Mouse (Mus musculus) brown adipose tissue, adult 24 weeks (tissue): ENCODE data around the gene Inpp5e. TPM values are rescaled to one million over a fixed set of nuclear protein-coding genes. Genes with fewer than 3 reads are reported as not detected.
A peak's percentile ranks its signal among the peaks of the same experiment; 100 is the strongest.

ENCODE experiments used
- H3K27ac ChIP-seq: fragments of 200-500 bp; replicated peaks from 2 replicates; pipeline ENCODE4 v1.5.1; 2012; ENCODE audit warnings: low read depth, mild to moderate bottlenecking, low read length
- H3K4me1 ChIP-seq: fragments of 200-500 bp; 2 replicates; pipeline ENCODE4 v1.6.1; 2012; ENCODE audit warnings: low read length, mixed read lengths; ENCODE audit not compliant: control insufficient read depth, insufficient read depth, insufficient read length
- H3K4me3 ChIP-seq: fragments of 200-500 bp; 2 replicates; pipeline ENCODE4 v1.5.1; 2012; ENCODE audit warnings: low read depth, mild to moderate bottlenecking, low read length, moderate library complexity; ENCODE audit not compliant: insufficient read depth
- polyA plus RNA-seq: library from polyadenylated mRNA; stranded (reverse); fragments of >200 nt; gene quantifications from 2 replicates; pipeline ENCODE4 v1.2.4, GENCODE M21; 2012; ENCODE audit not compliant: missing spikeins, insufficient read depth, insufficient read length

The Inpp5e gene
- polyA plus RNA-seq, result 6.7 and 7.8 TPM in 2 replicates

DNA sequence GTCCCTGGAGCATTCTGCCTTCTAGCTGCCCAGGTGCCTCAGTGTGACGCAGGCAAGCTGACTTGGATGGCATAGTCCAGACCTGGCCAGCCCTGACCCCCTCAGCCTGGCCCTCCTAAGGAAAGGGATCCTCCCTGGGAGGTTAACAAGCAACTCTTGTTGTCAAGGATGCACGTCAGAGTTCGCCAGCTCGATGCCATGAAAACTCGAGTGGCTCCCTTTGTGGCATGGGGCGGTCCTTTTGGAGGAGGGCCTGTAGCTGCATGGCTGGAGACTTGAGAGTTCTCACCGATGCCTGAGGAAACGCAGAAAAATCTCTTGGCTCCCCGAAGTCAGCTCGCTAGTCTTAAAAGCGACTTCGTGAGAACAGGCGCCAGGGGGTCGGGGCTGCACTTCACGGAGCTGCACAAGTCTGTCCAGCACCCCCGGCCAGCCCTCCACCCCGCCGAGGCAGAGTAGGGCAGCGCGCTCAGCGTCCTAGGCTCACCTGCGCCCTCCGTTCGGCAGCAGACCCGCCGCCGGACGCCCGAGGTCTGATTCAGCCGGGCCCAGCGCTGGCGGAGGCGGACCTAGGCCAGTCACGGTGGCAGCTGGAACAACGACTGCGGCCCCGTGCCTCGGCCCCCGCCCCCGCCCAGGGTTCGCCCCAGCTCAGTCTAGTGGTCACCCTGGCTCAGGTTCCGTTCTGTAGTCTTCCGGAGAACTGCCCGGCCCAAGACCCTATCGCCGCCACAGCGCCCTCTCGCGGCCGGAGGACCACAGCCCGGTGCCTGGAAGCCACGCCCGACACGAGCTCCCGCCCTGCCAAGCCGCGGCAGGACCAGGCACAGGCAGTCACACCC, at the start of gene Inpp5e:
TSS of gene Inpp5e (minus strand) at position 689 of the 842 bp plus-strand sequence.
- Histone ChIP-seq H3K4me3 (peak within 1 kb of the TSS; percentile 93), H3K27ac (peak within 1 kb of the TSS; percentile 61), H3K4me1 (peaks cover 30% of the 10 kb centered on the region)

DNA sequence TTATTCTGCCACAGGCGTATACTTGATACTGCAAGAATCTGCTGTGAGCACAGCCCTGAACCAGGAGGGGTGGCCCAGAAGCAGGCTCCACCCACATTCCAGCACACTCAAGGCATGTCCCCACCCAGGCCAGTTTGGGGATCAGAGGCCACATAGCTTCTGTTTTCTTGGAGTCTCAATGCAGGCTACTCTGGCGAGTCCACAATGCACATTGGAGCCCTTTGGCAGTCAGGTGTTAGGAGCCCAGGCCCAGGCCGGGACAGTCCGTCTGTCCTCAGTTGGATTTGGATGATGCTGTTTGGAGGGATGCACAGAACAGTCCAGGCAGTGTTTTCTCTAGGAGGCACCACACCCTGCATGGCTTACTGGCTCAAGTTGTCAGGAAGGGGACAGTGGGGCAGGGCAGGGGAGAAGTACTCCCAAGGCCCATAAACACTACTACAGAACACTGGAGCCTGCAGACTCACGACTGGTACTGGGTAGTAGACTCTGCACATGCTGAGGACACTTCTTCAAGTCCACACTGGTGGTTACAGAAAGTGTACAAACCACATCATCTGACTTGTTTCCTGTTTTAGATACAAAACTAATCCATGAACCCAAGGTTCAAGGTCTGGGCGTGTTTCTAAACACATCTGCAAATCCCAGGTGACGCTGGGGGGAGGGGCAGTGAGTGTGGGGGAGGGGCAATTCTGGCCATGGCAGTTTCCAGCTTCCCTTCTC, 49.6 kb upstream of the Inpp5e start:
- no peak overlapping the region for H3K27ac ChIP-seq
- peaks cover 5% of the 10 kb centered on the region; the same call in 1 of the 2 replicates for H3K4me1 ChIP-seq
- H3K4me3 ChIP-seq, result no peak overlapping the region

DNA sequence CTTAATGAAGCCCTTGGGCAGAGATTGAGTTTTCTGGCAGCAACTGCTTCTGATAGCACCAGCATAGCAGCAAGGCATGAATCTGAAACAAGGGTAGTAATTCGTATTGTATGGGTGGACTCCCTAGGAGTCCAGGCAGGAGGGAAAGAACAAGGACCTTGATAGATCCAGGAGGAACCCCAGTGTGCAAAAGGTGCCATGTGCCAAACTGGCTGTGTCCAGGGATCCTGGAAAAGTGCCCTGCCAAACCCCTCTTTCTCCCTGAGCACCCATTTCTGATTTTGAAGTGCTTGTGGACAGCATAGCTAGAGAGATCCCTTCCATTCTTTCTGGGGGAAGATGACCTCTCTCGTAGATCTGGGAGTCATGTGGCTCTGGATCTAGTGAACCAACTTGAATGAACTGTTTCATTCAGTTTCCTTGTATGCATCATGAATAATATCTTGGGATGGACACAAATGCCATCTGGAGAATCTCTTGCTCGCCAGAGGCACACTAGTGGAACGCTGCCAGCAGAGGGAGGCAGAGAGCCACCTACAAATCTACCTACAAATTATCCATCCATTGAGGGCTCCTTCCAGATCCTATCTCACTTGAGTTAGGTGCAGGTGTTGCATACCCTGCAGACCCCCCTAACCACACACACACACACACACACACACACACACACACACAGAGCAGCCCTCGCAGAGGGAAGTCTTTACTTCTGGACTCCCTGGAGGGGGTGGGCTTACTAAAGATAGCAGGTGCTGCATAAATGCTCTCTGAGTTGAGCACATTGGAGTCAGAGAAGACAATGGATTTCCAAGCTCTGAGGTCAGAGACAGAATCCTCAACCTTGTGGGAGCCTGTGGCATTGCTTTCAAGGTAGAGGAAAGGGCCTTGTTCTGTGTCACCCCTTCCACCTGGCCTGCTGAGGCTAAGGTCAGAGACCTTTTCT, 40.4 kb upstream of the Inpp5e start:
- H3K4me1 ChIP-seq, result peaks cover 5% of the 10 kb centered on the region
- H3K27ac ChIP-seq, result no peak overlapping the region
- no peak overlapping the region for H3K4me3 ChIP-seq

DNA sequence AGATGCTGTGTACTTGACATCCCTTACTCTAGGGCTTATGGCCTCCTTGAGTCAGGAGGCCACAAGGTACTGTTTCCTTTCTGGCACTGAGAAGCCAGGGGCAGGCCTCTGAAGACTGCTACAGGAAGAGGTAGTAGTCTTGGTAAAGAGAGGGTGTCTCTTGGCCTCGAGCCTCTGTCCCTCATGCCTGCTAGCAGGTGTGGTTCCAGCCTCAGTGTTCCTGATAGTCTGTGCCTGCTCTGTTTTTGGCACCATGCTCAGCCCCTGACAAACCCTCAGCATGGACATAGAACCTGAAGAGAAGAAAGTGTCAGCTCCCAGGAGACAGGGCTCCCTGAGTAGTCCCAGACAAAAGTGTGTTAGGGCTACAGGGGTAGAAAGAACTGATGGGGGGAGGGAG, 38.4 kb upstream of the Inpp5e start:
- no peak overlapping the region for H3K27ac ChIP-seq
- H3K4me3 ChIP-seq, result no peak overlapping the region
- peaks cover 7% of the 10 kb centered on the region for H3K4me1 ChIP-seq

DNA sequence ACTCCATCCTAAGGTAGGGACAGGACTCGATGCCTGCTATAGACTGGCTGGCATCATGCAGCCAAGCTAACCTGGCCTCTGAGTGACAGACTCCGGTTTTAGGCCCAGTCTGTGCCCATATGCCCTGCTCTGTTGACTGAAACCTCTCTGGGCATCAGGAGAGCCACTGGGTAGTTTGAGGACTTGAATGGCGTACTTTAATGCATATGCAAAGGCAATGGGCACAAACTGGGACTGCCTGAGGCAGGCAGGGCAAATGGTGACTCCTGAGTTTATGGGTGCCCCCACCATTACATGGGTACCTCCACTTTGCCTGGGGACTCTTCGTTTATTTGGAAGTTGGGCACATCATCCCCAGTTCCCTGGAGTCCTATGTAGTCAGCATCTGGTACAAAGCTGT, 37.7 kb upstream of the Inpp5e start:
- peak overlapping the region; percentile 81; the same call in 1 of the 2 replicates for H3K4me3 ChIP-seq
- H3K4me1 ChIP-seq, result peaks cover 7% of the 10 kb centered on the region
- 0 out of 2 replicates have a peak overlapping the region, but pooled peaks have one; percentile 22 for H3K27ac ChIP-seq

DNA sequence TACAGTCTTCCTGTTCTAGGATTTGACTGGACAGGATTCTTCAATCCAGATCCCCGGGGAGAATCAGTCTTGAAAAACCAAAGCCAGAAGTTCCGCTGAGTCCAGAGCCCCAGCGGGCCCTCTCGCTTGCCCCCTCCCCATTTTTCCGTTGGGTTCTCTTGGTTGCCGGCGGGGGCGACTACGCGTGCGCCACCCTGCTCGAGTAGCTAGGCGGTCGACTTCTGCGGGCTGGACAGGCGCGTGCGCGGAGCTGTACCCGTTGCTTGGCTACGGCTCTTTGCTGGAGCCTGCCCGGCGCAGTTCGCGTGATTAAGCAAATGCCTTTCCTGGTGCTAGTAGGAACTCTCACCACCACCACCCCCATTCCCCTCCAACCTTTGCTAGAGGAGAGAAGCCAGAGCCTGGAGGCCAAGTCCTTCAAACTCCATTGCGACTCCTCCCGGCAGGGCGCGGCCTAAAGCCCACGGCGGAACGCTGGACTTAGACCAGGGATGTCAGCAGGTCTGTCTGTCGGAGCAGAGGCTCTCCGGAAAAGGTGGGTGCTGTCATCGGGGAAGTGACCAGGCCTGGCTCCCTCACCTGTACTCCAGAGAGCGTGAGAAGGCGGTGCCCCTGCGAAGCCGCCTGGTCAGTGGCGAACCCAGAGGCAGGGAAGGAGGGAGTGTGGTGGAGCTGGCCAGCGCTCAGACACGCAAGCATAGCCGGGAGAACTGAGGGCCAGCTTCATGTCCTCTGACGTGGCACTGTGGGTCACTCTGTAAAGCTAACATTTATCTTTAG, 36.9 kb upstream of the Inpp5e start:
- Histone ChIP-seq H3K27ac (peak overlapping the region; percentile 71), H3K4me1 (peaks cover 7% of the 10 kb centered on the region), H3K4me3 (peak overlapping the region; percentile 81)

DNA sequence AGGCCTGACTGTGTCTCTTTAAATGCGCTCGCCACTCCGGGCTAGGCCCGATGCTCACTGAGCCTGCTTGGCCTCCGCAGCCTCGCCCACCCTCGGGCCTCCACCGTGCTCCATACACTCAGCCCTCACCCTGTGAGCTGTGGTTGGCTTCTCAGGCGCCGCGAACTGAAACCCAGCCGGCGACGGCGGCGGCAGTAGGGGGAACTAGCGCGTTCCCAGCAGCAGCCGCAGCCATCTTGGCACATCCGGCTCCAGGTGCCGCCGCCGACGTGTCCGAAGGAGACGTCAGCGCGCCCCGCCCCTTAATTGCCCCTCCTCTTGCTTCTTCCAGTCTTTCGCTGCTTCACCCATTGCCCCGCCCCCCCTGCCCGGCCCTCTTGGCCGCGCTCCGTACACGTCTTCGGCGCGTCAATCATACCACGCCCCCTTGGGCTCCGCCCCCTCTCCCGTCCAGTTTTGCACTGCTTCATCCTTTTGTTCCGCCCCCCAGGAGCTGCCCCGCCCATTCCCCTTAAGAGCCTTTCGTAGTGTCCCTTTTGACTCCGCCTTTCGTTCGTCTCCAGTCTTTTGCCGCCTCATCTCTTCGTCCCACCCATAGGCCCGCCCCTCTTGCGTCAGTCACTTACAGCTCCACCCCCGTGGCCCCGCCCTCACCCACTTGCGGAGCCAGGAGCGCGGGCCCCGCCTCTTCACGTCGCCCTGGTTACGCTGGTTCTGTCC, 36.1 kb upstream of the Inpp5e start, which contains the start of gene Sec16a:
TSS of gene Sec16a (minus strand) at position 271 of the 720 bp plus-strand sequence.
- H3K4me1 ChIP-seq, result peaks cover 7% of the 10 kb centered on the region
- H3K4me3 ChIP-seq, result peak within 1 kb of the TSS; percentile 82
- peak within 1 kb of the TSS; percentile 80 for H3K27ac ChIP-seq

DNA sequence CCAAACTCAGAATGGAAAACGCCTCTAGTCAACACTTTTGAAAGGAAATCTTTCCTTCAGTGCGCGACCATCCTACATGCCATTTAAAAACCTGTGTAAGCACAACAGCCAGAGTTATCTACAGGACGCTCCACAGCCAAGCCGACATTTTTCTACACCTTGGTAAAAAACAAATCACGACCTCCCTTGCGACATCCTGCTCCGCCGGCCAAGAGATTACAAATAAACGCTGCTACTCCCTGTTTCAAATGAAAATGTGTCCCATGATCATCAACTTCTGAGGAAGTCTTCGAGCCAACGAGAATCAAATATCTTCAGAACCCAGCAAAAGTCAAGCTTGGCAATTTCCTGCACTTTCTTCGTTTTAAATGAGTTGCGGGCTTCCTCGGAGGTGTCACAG, 35.4 kb upstream of the Inpp5e start:
- H3K4me3 ChIP-seq, result peak overlapping the region; percentile 82
- peak overlapping the region; percentile 80 for H3K27ac ChIP-seq
- H3K4me1 ChIP-seq, result peaks cover 7% of the 10 kb centered on the region

DNA sequence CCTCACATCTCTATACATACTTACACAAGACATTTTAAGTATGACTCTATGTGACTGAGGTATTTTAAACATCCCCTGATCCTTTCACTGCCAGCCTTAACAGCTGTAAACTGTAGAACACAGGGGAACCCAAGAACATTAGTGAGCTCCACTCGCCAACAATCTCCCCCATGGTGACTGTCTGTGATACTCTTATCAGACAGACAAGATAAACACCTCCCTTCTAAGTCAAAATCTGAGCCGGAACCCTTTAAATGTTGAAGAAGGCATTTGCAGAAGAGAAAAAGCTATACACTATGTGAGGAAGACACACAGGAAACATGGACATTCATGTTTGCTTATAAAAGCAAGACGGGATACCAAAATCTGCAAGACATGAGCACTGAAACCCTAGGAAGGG, 34.9 kb upstream of the Inpp5e start:
- peak overlapping the region; percentile 82 for H3K4me3 ChIP-seq
- peak overlapping the region; percentile 80 for H3K27ac ChIP-seq
- H3K4me1 ChIP-seq, result peaks cover 7% of the 10 kb centered on the region

DNA sequence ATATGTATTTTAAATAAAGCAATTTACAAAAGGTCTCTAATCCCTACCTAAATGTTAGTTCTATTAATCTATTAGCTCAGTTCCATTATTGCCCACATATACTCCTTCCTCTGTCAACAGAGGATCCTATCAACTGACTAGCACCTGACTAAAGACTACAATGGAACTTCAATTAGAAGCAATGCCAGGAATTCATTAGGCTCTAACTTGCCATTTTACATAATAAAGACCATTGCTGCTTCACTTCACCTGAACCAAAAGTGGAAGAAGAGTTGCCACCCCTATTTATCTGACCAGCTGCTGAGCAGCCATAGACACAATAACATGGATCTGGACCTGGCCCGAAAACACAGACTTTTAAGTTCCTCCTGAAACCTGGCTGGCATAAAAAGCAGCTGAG, 33.8 kb upstream of the Inpp5e start:
- Histone ChIP-seq H3K27ac (no peak overlapping the region), H3K4me3 (no peak overlapping the region), H3K4me1 (peaks cover 7% of the 10 kb centered on the region)

DNA sequence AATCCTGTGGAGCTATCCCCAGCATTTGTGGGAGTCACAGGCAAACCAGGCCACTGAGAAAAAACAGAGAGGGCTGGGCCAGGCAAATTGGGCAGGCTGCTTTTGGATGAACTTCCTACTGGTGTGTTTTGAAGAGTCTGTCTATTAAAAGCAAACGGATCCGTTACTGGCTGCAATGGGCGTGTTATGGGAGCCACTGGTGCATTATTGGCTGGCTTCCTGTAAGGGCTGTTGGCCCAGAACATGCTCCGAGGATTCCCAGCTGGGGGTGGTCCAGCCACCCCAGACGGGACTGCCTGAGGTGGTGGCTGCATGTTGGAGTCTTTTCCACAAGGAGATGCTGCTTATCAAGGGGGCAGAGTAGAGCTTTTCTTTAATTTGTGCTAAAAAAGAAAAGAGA, 32.7 kb upstream of the Inpp5e start:
- Histone ChIP-seq H3K27ac (no peak overlapping the region), H3K4me1 (peaks cover 6% of the 10 kb centered on the region), H3K4me3 (no peak overlapping the region)

DNA sequence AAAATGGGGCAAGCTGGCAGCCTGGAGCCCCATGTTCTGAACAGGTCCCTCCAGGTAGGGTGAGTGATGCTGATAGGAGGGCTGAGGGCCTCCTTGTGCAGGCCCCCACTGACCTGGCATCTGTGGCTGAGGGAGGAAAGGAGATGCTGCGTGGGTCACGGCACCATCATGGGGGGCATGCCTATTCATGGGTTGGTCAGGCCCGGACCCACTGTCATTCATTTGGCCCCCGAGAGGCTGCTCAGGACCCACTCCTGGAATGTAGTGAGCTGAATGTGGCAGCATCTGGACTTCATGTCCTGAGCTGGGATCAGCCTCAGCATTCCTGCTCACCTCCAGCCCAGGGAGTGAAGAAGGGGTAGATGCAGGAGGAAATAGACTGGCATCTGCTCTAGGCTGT, 32.3 kb upstream of the Inpp5e start:
- Histone ChIP-seq H3K4me3 (no peak overlapping the region), H3K4me1 (peaks cover 4% of the 10 kb centered on the region; the same call in 1 of the 2 replicates), H3K27ac (no peak overlapping the region)

DNA sequence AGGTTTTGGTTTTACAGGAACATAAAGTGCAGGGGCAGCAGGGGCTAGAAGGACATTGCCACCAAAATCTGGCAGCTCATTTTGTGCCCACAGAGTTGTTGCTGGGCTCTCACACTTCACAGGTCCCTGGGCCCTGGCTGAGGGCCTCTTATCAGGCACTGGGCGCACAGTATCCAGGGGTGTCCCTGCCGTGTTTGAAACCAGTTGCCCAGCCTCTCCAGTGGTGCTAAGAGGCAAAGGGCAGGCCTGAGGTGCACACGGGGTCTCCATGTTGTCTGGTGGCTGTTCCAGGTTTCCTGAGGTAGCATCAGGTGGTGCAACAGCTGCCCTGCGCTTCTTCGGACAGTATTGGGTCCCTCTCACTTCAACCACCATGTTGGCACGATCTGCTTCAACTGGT, 30.7 kb upstream of the Inpp5e start:
- Histone ChIP-seq H3K4me3 (no peak overlapping the region), H3K27ac (no peak overlapping the region), H3K4me1 (peaks cover 7% of the 10 kb centered on the region; the same call in 1 of the 2 replicates)
